Mouse (Mus musculus): ENCODE data around the gene Gm42417. TPM values are rescaled to one million over a fixed set of nuclear protein-coding genes. Genes with fewer than 3 reads are reported as not detected.
A peak's percentile ranks its signal among the peaks of the same experiment; 100 is the strongest.

Gm42417 gene
- polyA plus RNA-seq, 1 experiment from 2014 or later, result not detected

DNA sequence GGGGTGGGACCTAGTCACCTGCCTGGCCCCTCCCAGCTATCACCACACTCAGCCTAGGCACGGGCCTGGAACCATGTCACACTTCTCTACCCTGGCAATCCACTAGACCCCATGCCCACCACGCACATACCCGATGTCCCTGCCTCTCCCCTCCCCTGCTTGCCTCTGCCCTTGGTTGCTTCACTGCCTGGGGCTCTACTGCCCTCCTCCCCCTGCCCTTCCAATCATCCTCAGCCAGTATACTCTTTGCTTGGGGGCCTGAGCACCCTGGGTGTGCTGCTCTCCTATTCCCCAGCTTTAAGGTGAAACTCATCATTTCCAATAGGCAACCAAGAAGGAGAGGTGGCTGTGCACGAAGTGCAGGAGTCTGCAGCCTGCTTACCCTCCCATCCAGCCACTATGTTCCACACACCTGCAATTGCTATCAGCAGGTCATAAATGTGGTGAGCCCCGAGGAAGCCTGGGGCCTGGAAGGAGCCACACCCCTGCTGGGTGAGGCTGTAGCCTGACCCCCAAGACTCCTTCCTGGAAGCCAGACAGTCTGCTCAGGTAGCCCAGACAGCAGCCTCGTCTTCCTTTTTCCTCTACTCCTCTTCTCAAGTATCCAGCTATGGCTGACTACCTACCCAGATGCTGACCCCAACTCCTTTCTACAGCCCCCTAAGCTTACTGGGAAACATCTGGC, 37.9 kb upstream of the Gm42417 start:
- ATAC-seq (ENCODE audit: insufficient number of reproducible peaks, insufficient read depth, low FRiP score, low read depth), result no peak
- no peaks in the 10 kb centered on the region for H3K27me3 ChIP-seq (ENCODE audit: control insufficient read depth, insufficient read depth, low read length)
- H3K9me3 ChIP-seq (ENCODE audit: control insufficient read depth, low read depth, low read length), result no peaks in the 10 kb centered on the region
- H3K36me3 ChIP-seq (ENCODE audit: control insufficient read depth, insufficient read depth, low read length), result no peaks in the 10 kb centered on the region
- H3K4me3 ChIP-seq (ENCODE audit: low read depth, low read length), result no peak overlapping the region
- WGBS, result 60% methylated on average over 6 of the region's 6 CpGs
- H3K4me2 ChIP-seq (replicated peaks; ENCODE audit: low read depth, low read length), result no peak overlapping the region
- H3K4me1 ChIP-seq (ENCODE audit: control insufficient read depth, insufficient read depth, low read length), result peaks cover 54% of the 10 kb centered on the region
- H3K9ac ChIP-seq (replicated peaks; ENCODE audit: low read depth, low read length), result no peak overlapping the region
- H3K27ac ChIP-seq (ENCODE audit: low read length), result no peak overlapping the region

DNA sequence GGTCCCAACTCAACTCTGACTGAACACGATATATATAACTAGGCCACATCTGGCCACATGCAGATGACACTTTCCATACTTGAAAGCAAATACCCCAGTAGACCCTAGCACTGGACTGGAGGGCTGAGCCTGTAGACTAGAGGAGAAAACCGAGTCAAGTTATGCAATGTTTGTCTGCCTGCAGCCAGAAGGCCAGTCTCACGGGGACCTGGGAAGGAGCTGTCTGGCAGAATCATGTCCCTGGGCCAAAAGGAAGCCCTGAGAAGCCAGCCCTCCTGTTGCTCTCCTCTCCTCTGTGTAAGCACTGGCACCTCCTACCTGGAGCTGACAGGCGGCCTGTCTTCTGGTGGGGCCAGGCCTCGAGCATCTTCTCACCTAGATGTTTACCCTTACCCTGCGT, 36.1 kb upstream of the Gm42417 start:
- Histone ChIP-seq H3K27ac (ENCODE audit: low read length) (no peak overlapping the region; the same call in 1 of the 2 replicates), H3K27me3 (ENCODE audit: control insufficient read depth, insufficient read depth, low read length) (no peaks in the 10 kb centered on the region), H3K36me3 (ENCODE audit: control insufficient read depth, insufficient read depth, low read length) (no peaks in the 10 kb centered on the region), H3K4me1 (ENCODE audit: control insufficient read depth, insufficient read depth, low read length) (peaks cover 47% of the 10 kb centered on the region), H3K9me3 (ENCODE audit: control insufficient read depth, low read depth, low read length) (no peaks in the 10 kb centered on the region), H3K4me3 (ENCODE audit: low read depth, low read length) (no peak overlapping the region), H3K4me2 (replicated peaks; ENCODE audit: low read depth, low read length) (no peak overlapping the region), H3K9ac (replicated peaks; ENCODE audit: low read depth, low read length) (no peak overlapping the region)
- WGBS, result 54% methylated on average over 6 of the region's 6 CpGs
- ATAC-seq (ENCODE audit: insufficient number of reproducible peaks, insufficient read depth, low FRiP score, low read depth), result no peak

DNA sequence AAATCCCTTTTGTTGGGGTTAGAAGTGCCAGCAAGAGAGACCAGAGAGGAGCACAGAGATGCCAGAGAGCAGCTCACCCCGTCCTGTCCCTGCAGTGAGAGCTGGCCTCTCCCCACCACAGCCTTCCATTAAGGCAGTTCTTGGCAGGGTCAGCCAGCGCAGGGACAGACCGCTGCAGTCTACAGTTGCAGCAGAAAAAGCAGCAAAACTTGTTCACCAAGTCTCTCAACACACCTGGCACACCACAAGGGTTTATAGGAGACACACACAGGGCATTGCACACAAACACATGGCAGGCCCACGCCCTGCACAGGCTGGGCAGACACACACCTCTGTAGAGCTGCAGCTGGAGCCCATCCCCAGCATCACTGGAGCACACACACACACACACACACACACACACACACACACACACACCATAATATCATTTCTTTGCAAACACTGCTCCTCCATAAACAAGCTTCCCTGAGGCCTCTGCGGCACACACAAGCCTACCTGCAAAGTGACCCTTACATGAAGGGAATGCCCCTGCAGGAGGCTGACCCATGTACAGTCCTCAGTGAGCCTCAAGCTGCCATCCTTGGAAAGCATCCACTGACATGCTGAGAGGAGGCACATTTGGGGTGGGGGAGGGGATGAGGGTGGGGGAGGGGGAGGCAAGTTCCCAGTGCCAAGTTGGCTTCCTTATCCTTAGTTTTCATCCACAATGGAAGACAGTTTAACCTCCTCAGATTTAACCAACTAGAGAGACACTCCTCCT, 35.1 kb upstream of the Gm42417 start:
- ATAC-seq (ENCODE audit: insufficient number of reproducible peaks, insufficient read depth, low FRiP score, low read depth), result peak; percentile 43; the same call in 1 of the 2 replicates
- Histone ChIP-seq H3K4me2 (replicated peaks; ENCODE audit: low read depth, low read length) (no peak overlapping the region), H3K4me1 (ENCODE audit: control insufficient read depth, insufficient read depth, low read length) (peaks cover 43% of the 10 kb centered on the region), H3K36me3 (ENCODE audit: control insufficient read depth, insufficient read depth, low read length) (no peaks in the 10 kb centered on the region), H3K27me3 (ENCODE audit: control insufficient read depth, insufficient read depth, low read length) (no peaks in the 10 kb centered on the region), H3K27ac (ENCODE audit: low read length) (peak overlapping the region; percentile 67), H3K9me3 (ENCODE audit: control insufficient read depth, low read depth, low read length) (no peaks in the 10 kb centered on the region), H3K9ac (replicated peaks; ENCODE audit: low read depth, low read length) (no peak overlapping the region), H3K4me3 (ENCODE audit: low read depth, low read length) (no peak overlapping the region)
- 67% methylated on average over 5 of the region's 5 CpGs for WGBS

DNA sequence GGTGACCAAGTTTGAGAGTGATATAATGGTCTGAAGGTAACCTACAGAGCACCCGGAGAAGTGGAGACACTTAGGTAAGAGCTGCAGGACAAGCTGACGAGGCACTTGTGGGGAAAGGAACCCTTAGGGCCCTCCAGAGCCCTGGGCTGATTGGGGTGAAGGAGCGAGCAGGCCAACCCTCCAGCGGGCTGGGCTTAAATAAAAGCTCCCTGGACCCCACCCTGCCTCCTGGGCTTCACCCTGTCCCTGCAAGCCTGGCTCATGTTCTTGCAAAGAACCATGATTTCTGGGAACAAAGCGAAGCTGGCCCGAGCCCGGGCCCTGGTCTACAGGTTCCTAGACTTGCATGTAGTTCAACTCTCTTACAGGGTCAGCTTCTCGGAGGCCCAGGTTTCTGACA, 34.3 kb upstream of the Gm42417 start:
- peak overlapping the region; percentile 67 for H3K27ac ChIP-seq (ENCODE audit: low read length)
- WGBS, result 64% methylated on average over 8 of the region's 8 CpGs

DNA sequence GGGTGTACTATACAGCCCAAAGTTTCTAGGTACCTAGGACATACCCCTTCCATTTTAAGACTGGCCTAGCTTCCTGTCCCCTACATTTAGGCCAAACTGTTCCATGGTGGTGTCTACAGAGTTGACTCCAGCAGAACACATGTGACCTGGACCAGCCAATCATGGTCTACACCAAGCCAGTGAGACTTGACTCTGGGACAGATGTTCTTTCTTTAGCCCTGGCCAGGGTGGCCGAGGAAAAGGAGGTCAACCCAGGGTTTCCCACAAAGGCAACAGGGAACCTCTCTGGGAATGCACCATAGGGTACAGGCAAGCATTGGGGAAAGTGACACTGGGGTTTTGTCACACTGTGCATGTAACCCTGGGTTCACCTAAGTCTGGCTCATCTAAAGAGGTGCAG, 33.5 kb upstream of the Gm42417 start:
- Histone ChIP-seq H3K27me3 (ENCODE audit: control insufficient read depth, insufficient read depth, low read length) (no peaks in the 10 kb centered on the region), H3K4me2 (replicated peaks; ENCODE audit: low read depth, low read length) (no peak overlapping the region), H3K4me1 (ENCODE audit: control insufficient read depth, insufficient read depth, low read length) (peaks cover 52% of the 10 kb centered on the region), H3K9ac (replicated peaks; ENCODE audit: low read depth, low read length) (no peak overlapping the region), H3K36me3 (ENCODE audit: control insufficient read depth, insufficient read depth, low read length) (no peaks in the 10 kb centered on the region), H3K9me3 (ENCODE audit: control insufficient read depth, low read depth, low read length) (no peaks in the 10 kb centered on the region), H3K4me3 (ENCODE audit: low read depth, low read length) (no peak overlapping the region), H3K27ac (ENCODE audit: low read length) (no peak overlapping the region)
- no peak for ATAC-seq (ENCODE audit: insufficient number of reproducible peaks, insufficient read depth, low FRiP score, low read depth)
- 76% methylated on average over 1 of the region's 1 CpGs for WGBS

More for the DNA sequence above, 34.3 kb upstream of the Gm42417 start:
- peaks cover 44% of the 10 kb centered on the region for H3K4me1 ChIP-seq (ENCODE audit: control insufficient read depth, insufficient read depth, low read length)
- H3K9me3 ChIP-seq (ENCODE audit: control insufficient read depth, low read depth, low read length), result no peaks in the 10 kb centered on the region
- ATAC-seq (ENCODE audit: insufficient number of reproducible peaks, insufficient read depth, low FRiP score, low read depth), result no peak
- H3K27me3 ChIP-seq (ENCODE audit: control insufficient read depth, insufficient read depth, low read length), result no peaks in the 10 kb centered on the region
- no peak overlapping the region for H3K4me2 ChIP-seq (replicated peaks; ENCODE audit: low read depth, low read length)
- no peaks in the 10 kb centered on the region for H3K36me3 ChIP-seq (ENCODE audit: control insufficient read depth, insufficient read depth, low read length)
- no peak overlapping the region for H3K4me3 ChIP-seq (ENCODE audit: low read depth, low read length)
- H3K9ac ChIP-seq (replicated peaks; ENCODE audit: low read depth, low read length), result no peak overlapping the region

DNA sequence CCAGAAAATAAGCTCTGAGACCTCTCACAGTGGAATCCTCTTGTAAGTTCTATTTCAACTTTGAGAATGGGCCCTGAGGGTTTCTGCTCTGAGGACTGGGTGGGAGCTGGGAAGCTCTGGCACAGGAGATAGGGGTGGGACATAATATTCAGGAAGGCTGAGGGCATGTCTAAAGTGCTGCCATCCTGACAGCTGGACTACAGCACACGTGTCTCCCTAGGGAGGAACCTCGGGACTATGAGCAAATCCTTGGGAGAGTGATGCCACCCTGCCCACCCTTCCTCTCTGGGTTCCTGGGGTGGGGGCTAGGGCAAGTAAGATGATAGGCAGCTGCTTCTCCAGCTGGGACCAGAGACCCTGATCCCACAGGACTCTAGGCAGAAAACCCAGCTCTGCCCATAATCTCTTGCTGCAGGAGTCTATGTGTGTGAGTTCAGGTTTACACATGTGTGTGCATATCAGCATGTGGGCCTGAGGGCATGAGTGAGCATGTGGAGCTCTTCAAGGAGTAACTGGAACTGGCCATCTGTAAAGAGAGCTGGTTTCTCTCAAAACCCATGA, 33.0 kb upstream of the Gm42417 start:
- 61% methylated on average over 2 of the region's 2 CpGs for WGBS
- Histone ChIP-seq H3K36me3 (ENCODE audit: control insufficient read depth, insufficient read depth, low read length) (no peaks in the 10 kb centered on the region), H3K27ac (ENCODE audit: low read length) (0 out of 2 replicates have a peak overlapping the region, but pooled peaks have one; percentile 27), H3K4me3 (ENCODE audit: low read depth, low read length) (no peak overlapping the region), H3K9ac (replicated peaks; ENCODE audit: low read depth, low read length) (no peak overlapping the region), H3K4me1 (ENCODE audit: control insufficient read depth, insufficient read depth, low read length) (peaks cover 52% of the 10 kb centered on the region), H3K4me2 (replicated peaks; ENCODE audit: low read depth, low read length) (no peak overlapping the region), H3K9me3 (ENCODE audit: control insufficient read depth, low read depth, low read length) (no peaks in the 10 kb centered on the region), H3K27me3 (ENCODE audit: control insufficient read depth, insufficient read depth, low read length) (no peaks in the 10 kb centered on the region)
- no peak for ATAC-seq (ENCODE audit: insufficient number of reproducible peaks, insufficient read depth, low FRiP score, low read depth)

DNA sequence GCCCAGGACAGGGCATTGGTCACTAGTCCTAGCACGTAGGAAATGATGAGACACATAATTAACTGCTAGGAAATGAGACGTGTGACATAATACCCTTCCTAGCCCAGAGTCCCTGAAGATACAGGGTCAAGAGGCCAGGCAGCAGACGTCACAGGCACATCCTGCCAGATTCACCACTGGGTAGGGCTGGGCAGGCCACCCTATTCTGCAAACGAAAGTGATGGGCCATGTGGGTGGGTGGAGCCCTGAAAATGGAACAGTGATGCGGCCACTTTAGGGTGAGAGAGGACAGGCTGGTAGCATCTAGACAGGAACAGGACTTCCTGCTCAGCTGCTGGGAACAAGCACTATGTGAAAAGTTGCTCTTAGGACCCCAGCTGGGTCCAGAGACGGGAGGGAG, 32.4 kb upstream of the Gm42417 start:
- 47% methylated on average over 6 of the region's 6 CpGs for WGBS
- Histone ChIP-seq H3K4me1 (ENCODE audit: control insufficient read depth, insufficient read depth, low read length) (peaks cover 50% of the 10 kb centered on the region), H3K27ac (ENCODE audit: low read length) (0 out of 2 replicates have a peak overlapping the region, but pooled peaks have one; percentile 27)

DNA sequence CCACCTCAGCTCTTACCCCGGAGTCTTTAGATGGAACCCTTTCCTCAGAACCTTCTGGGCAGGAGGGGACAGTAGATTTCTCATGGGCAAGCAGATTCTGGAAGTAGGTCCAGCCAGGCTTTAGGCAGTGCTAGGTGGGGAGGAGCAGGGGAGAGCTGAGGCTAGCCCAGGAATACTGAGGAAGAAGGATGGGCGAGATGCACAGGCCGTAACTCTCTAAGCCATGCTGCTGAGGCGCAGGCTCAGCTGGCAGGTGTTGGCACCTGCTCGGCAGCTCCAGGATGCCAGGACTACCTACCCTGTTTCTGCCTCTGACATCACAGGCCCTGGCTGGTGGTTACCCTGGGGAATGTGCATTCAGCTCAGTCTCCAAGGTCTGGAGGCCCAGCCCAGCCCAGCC, 31.1 kb upstream of the Gm42417 start:
- no peak for ATAC-seq (ENCODE audit: insufficient number of reproducible peaks, insufficient read depth, low FRiP score, low read depth)
- Histone ChIP-seq H3K4me3 (ENCODE audit: low read depth, low read length) (no peak overlapping the region), H3K4me2 (replicated peaks; ENCODE audit: low read depth, low read length) (no peak overlapping the region), H3K36me3 (ENCODE audit: control insufficient read depth, insufficient read depth, low read length) (no peaks in the 10 kb centered on the region), H3K9me3 (ENCODE audit: control insufficient read depth, low read depth, low read length) (no peaks in the 10 kb centered on the region), H3K9ac (replicated peaks; ENCODE audit: low read depth, low read length) (no peak overlapping the region), H3K27me3 (ENCODE audit: control insufficient read depth, insufficient read depth, low read length) (no peaks in the 10 kb centered on the region), H3K4me1 (ENCODE audit: control insufficient read depth, insufficient read depth, low read length) (peaks cover 39% of the 10 kb centered on the region), H3K27ac (ENCODE audit: low read length) (peak overlapping the region; percentile 29; the same call in 1 of the 2 replicates)
- 92% methylated on average over 5 of the region's 5 CpGs for WGBS

More for the DNA sequence above, 32.4 kb upstream of the Gm42417 start:
- Histone ChIP-seq H3K9ac (replicated peaks; ENCODE audit: low read depth, low read length) (no peak overlapping the region), H3K9me3 (ENCODE audit: control insufficient read depth, low read depth, low read length) (no peaks in the 10 kb centered on the region), H3K4me3 (ENCODE audit: low read depth, low read length) (no peak overlapping the region), H3K36me3 (ENCODE audit: control insufficient read depth, insufficient read depth, low read length) (no peaks in the 10 kb centered on the region), H3K27me3 (ENCODE audit: control insufficient read depth, insufficient read depth, low read length) (no peaks in the 10 kb centered on the region), H3K4me2 (replicated peaks; ENCODE audit: low read depth, low read length) (no peak overlapping the region)
- no peak for ATAC-seq (ENCODE audit: insufficient number of reproducible peaks, insufficient read depth, low FRiP score, low read depth)

All from stomach, embryonic 14.5 days (tissue).